Mouse (Mus musculus) stomach, postnatal 0 days (tissue): ENCODE results near the gene Fgfr2.

Experiments used
- CTCF ChIP-seq: IDR thresholded peaks from 2 replicates; pipeline ENCODE4 v1.5.1; 2016; ENCODE audit warnings: antibody characterized with exemption, low read depth, mild to moderate bottlenecking, moderate library complexity
- EP300 ChIP-seq: optimal IDR thresholded peaks from 2 replicates; pipeline ENCODE3; 2016; ENCODE audit warnings: antibody characterized with exemption

DNA sequence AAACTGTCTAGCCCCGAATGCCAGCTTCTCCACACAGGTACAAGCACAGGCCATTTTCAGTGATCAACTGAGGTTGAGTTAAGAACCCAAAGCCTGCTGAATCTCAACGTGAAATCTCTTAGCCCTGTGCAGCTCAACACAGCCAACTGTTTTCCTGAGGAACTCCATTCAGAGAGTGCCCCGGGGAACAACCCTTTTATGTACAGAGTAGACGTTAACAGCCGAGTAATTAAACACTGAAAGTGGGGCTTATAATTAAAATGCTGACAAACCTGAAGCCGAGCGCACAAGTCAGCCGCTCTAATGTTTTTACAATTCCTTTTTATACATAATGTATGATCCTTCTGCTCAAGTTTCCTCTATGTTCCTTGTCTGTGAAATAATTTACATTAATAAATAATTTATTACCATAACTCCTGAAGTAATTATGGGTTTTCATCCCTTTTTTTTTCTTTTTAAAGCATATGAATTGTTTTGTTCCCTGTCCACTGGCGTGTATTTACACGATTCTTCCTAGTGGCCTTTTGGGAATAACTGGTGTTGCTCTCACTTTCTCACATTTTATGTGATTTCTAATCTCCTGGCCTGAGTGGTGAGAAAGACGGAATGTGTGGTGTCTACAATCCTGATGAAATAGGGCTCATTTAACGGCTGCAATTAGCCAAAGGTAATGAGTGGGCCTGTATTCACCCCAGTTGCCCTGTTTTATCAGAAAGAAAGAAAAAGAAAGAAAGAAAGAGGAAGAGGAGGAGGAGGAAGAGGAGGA lies 355.7 kb downstream of the Fgfr2 start:
- TF ChIP-seq CTCF (no peak), EP300 (no peak)
